Mouse (Mus musculus): ENCODE measurements around the gene Helb.
"Not testable (repeated sequence)": the region's sequence is repeated elsewhere in the genome, so short reads cannot be mapped to it uniquely, and the experiment has no call there.

Gene Helb

GRCm38 (mm10) chr10:120112507-120113396, at the start of gene Helb:
Gene Helb (minus strand): TSS chr10:120112987.
- DNase-seq: peak; percentile 93

GRCm38 (mm10) chr10:120160533-120160932, 47.7 kb upstream of the Helb start:
- no peak for DNase-seq

GRCm38 (mm10) chr10:120153911-120154310, 41.1 kb upstream of the Helb start:
- no peak for DNase-seq

GRCm38 (mm10) chr10:120151672-120152071, 38.9 kb upstream of the Helb start:
- DNase-seq: no peak

- no peak for DNase-seq
Observed at GRCm38 (mm10) chr10:120140916-120141516, 28.2 kb upstream of the Helb start.

- DNase-seq: no peak
Observed at GRCm38 (mm10) chr10:120140193-120140592, 27.4 kb upstream of the Helb start.

- no peak for DNase-seq
Observed at GRCm38 (mm10) chr10:120136020-120136562, 23.3 kb upstream of the Helb start.

GRCm38 (mm10) chr10:120133697-120134096, 20.9 kb upstream of the Helb start:
- no peak for DNase-seq

GRCm38 (mm10) chr10:120130621-120131020, 17.8 kb upstream of the Helb start:
- peak; percentile 30 for DNase-seq

- DNase-seq: no peak
Observed at GRCm38 (mm10) chr10:120128601-120129277, 16.0 kb upstream of the Helb start.

- DNase-seq: no peak
Observed at GRCm38 (mm10) chr10:120125465-120125857, 12.7 kb upstream of the Helb start.

- DNase-seq: peak; percentile 75
Observed at GRCm38 (mm10) chr10:120124801-120125464, 12.1 kb upstream of the Helb start.

- DNase-seq: no peak
Observed at GRCm38 (mm10) chr10:120123721-120124120, 10.9 kb upstream of the Helb start.

GRCm38 (mm10) chr10:120115249-120115648, 2.5 kb upstream of the Helb start:
- no peak for DNase-seq

- DNase-seq: no peak
Observed at GRCm38 (mm10) chr10:120114493-120114892, 1.7 kb upstream of the Helb start.

- no peak for DNase-seq
Observed at GRCm38 (mm10) chr10:120113980-120114379, 1.2 kb upstream of the Helb start.

GRCm38 (mm10) chr10:120113482-120113881, 695 bp upstream of the Helb start:
- DNase-seq: not testable (repeated sequence)

GRCm38 (mm10) chr10:120111691-120112319, 982 bp downstream of the Helb start:
- no peak for DNase-seq

- no peak for DNase-seq
Observed at GRCm38 (mm10) chr10:120100806-120101205, 12.0 kb downstream of the Helb start.

- DNase-seq: no peak
Observed at GRCm38 (mm10) chr10:120097564-120097963, 15.2 kb downstream of the Helb start.

- no peak for DNase-seq
Observed at GRCm38 (mm10) chr10:120095716-120096115, 17.1 kb downstream of the Helb start.

- no peak for DNase-seq
Observed at GRCm38 (mm10) chr10:120095136-120095535, 17.7 kb downstream of the Helb start.

Measured in right cerebral cortex, postnatal 25 days (tissue).